Mouse (Mus musculus) forebrain, embryonic 15.5 days (tissue): ENCODE results near the gene Adam19. TPM values are rescaled to one million over a fixed set of nuclear protein-coding genes. Genes with fewer than 3 reads are reported as not detected.

Experiments used
- ATAC-seq: fragments of 200-750 bp; cut with Nextera tagmentation; replicated peaks from 2 replicates; pipeline ENCODE4 v1.8.0; 2017; ENCODE audit warnings: mild to moderate bottlenecking, moderate TSS enrichment, moderate library complexity
- H3K27ac ChIP-seq: fragments of 300-500 bp; sonication (generic); replicated peaks from 2 replicates; pipeline ENCODE4 v1.5.1; 2015; ENCODE audit warnings: mild to moderate bottlenecking, inconsistent platforms
- H3K27me3 ChIP-seq: fragments of 300-500 bp; sonication (generic); 2 replicates; pipeline ENCODE4 v1.6.1; 2015; ENCODE audit warnings: inconsistent platforms
- H3K36me3 ChIP-seq: fragments of 300-500 bp; sonication (generic); 2 replicates; pipeline ENCODE4 v1.6.1; 2015; ENCODE audit warnings: mild to moderate bottlenecking, inconsistent platforms
- H3K4me1 ChIP-seq: fragments of 300-500 bp; sonication (generic); 2 replicates; pipeline ENCODE4 v1.6.1; 2015; ENCODE audit warnings: inconsistent platforms
- H3K4me2 ChIP-seq: fragments of 300-500 bp; sonication (generic); replicated peaks from 2 replicates; pipeline ENCODE4 v1.6.1; 2015; ENCODE audit warnings: mild to moderate bottlenecking, inconsistent platforms
- H3K4me3 ChIP-seq: fragments of 300-500 bp; sonication (generic); 2 replicates; pipeline ENCODE4 v1.5.1; 2015; ENCODE audit warnings: mild to moderate bottlenecking, inconsistent platforms
- H3K9ac ChIP-seq: fragments of 300-500 bp; sonication (generic); replicated peaks from 2 replicates; pipeline ENCODE4 v1.6.1; 2015; ENCODE audit warnings: mild to moderate bottlenecking, inconsistent platforms
- H3K9me3 ChIP-seq: fragments of 300-500 bp; sonication (generic); 2 replicates; pipeline ENCODE4 v1.6.1; 2016; ENCODE audit warnings: inconsistent platforms
- WGBS: fragments of 180-500 bp; shearing (Covaris S2); methylation state at CpG from one replicate; pipeline ENCODE4 v1.1.7; 2015; ENCODE audit warnings: mixed read lengths; 5-methylcytosine and 5-hydroxymethylcytosine counted together
- polyA plus RNA-seq: library from polyadenylated mRNA; unstranded; fragments of >200 nt; fragmentation: Nextera tagmentation; extraction: Ambion mirVana; gene quantifications from 2 replicates; pipeline ENCODE4 v1.2.1, GENCODE M21; 2015

Gene Adam19
- polyA plus RNA-seq, 1 experiment from 2014 or later: 8.5 TPM

- Histone ChIP-seq H3K27me3 (no peaks in the 10 kb centered on the region), H3K27ac (no peak overlapping the region), H3K4me1 (no peaks in the 10 kb centered on the region), H3K9ac (no peak overlapping the region), H3K9me3 (no peaks in the 10 kb centered on the region), H3K4me2 (no peak overlapping the region), H3K4me3 (no peak overlapping the region), H3K36me3 (peaks cover 15% of the 10 kb centered on the region)
- WGBS: 75% methylated on average over 9 of the region's 9 CpGs
- no peak for ATAC-seq
These were observed 39.9 kb downstream of the Adam19 start for GRCm38 (mm10) chr11:46095477-46096264.

- no peaks in the 10 kb centered on the region for H3K9me3 ChIP-seq
- WGBS: 96% methylated on average over 6 of the region's 6 CpGs
- ATAC-seq: no peak
These were observed 40.5 kb downstream of the Adam19 start for GRCm38 (mm10) chr11:46096265-46096649.

GRCm38 (mm10) chr11:46097062-46097461 lies 41.3 kb downstream of the Adam19 start:
- WGBS: 87% methylated on average over 3 of the region's 3 CpGs
- H3K4me2 ChIP-seq: no peak overlapping the region
- no peak overlapping the region for H3K27ac ChIP-seq
- no peak overlapping the region for H3K9ac ChIP-seq
- no peaks in the 10 kb centered on the region for H3K4me1 ChIP-seq
- H3K9me3 ChIP-seq: no peaks in the 10 kb centered on the region
- H3K27me3 ChIP-seq: no peaks in the 10 kb centered on the region
- H3K4me3 ChIP-seq: no peak overlapping the region
- no peak for ATAC-seq
- H3K36me3 ChIP-seq: peaks cover 15% of the 10 kb centered on the region

More at GRCm38 (mm10) chr11:46096265-46096649, 40.5 kb downstream of the Adam19 start:
- Histone ChIP-seq H3K4me2 (no peak overlapping the region), H3K36me3 (peaks cover 15% of the 10 kb centered on the region), H3K4me1 (no peaks in the 10 kb centered on the region), H3K27me3 (no peaks in the 10 kb centered on the region), H3K9ac (no peak overlapping the region), H3K4me3 (no peak overlapping the region), H3K27ac (no peak overlapping the region)

GRCm38 (mm10) chr11:46102107-46102506 lies 46.3 kb downstream of the Adam19 start:
- Histone ChIP-seq H3K4me1 (0 out of 2 replicates have a peak, but pooled peaks cover 4% of the 10 kb centered on the region), H3K9ac (no peak overlapping the region), H3K4me2 (no peak overlapping the region), H3K9me3 (no peaks in the 10 kb centered on the region), H3K27me3 (no peaks in the 10 kb centered on the region), H3K36me3 (peaks cover 10% of the 10 kb centered on the region), H3K4me3 (no peak overlapping the region), H3K27ac (no peak overlapping the region)
- WGBS: 88% methylated on average over 6 of the region's 6 CpGs
- no peak for ATAC-seq

- WGBS: 100% methylated on average over 1 of the region's 1 CpGs
- no peak overlapping the region for H3K27ac ChIP-seq
- H3K4me2 ChIP-seq: no peak overlapping the region
- H3K27me3 ChIP-seq: no peaks in the 10 kb centered on the region
- H3K36me3 ChIP-seq: no peaks in the 10 kb centered on the region
- no peak for ATAC-seq
- no peak overlapping the region for H3K4me3 ChIP-seq
- H3K4me1 ChIP-seq: peaks cover 9% of the 10 kb centered on the region; the same call in 1 of the 2 replicates
- no peaks in the 10 kb centered on the region for H3K9me3 ChIP-seq
- H3K9ac ChIP-seq: no peak overlapping the region
These were observed 51.3 kb downstream of the Adam19 start for GRCm38 (mm10) chr11:46107046-46107445.

- no peak for ATAC-seq
- Histone ChIP-seq H3K4me3 (no peak overlapping the region), H3K9me3 (no peaks in the 10 kb centered on the region), H3K27ac (no peak overlapping the region), H3K4me2 (no peak overlapping the region), H3K9ac (no peak overlapping the region), H3K27me3 (no peaks in the 10 kb centered on the region), H3K4me1 (peaks cover 5% of the 10 kb centered on the region; the same call in 1 of the 2 replicates), H3K36me3 (peaks cover 4% of the 10 kb centered on the region; the same call in 1 of the 2 replicates)
- WGBS: 26% methylated on average over 5 of the region's 5 CpGs
These were observed 53.4 kb downstream of the Adam19 start for GRCm38 (mm10) chr11:46109206-46109605.

- ATAC-seq: no peak
- Histone ChIP-seq H3K9me3 (no peaks in the 10 kb centered on the region), H3K4me3 (no peak overlapping the region), H3K4me1 (peaks cover 5% of the 10 kb centered on the region; the same call in 1 of the 2 replicates), H3K36me3 (peaks cover 9% of the 10 kb centered on the region; the same call in 1 of the 2 replicates), H3K4me2 (no peak overlapping the region), H3K9ac (no peak overlapping the region), H3K27me3 (no peaks in the 10 kb centered on the region), H3K27ac (no peak overlapping the region)
- 84% methylated on average over 8 of the region's 8 CpGs for WGBS
These were observed 54.6 kb downstream of the Adam19 start for GRCm38 (mm10) chr11:46110156-46110944.

GRCm38 (mm10) chr11:46110945-46111287 lies 55.1 kb downstream of the Adam19 start:
- Histone ChIP-seq H3K9me3 (no peaks in the 10 kb centered on the region), H3K4me3 (no peak overlapping the region), H3K27me3 (no peaks in the 10 kb centered on the region), H3K4me2 (no peak overlapping the region), H3K36me3 (peaks cover 9% of the 10 kb centered on the region; the same call in 1 of the 2 replicates), H3K27ac (no peak overlapping the region), H3K9ac (no peak overlapping the region), H3K4me1 (peaks cover 5% of the 10 kb centered on the region; the same call in 1 of the 2 replicates)
- whole genome bisulfite sequencing: 89% methylated on average over 1 of the region's 1 CpGs
- ATAC-seq: no peak

- Histone ChIP-seq H3K9ac (no peak overlapping the region), H3K4me1 (peaks cover 5% of the 10 kb centered on the region; the same call in 1 of the 2 replicates), H3K4me3 (no peak overlapping the region), H3K4me2 (no peak overlapping the region), H3K9me3 (no peaks in the 10 kb centered on the region), H3K27me3 (no peaks in the 10 kb centered on the region), H3K27ac (no peak overlapping the region), H3K36me3 (peaks cover 9% of the 10 kb centered on the region; the same call in 1 of the 2 replicates)
- no peak for ATAC-seq
- WGBS: 70% methylated on average over 3 of the region's 3 CpGs
These were observed 57.4 kb downstream of the Adam19 start for GRCm38 (mm10) chr11:46113211-46113610.

- H3K9ac ChIP-seq: no peak overlapping the region
- peaks cover 9% of the 10 kb centered on the region; the same call in 1 of the 2 replicates for H3K36me3 ChIP-seq
- H3K4me1 ChIP-seq: peaks cover 3% of the 10 kb centered on the region; the same call in 1 of the 2 replicates
- H3K27ac ChIP-seq: no peak overlapping the region
- no peak for ATAC-seq
- no peak overlapping the region for H3K4me2 ChIP-seq
- 85% methylated on average over 7 of the region's 7 CpGs for WGBS
- H3K9me3 ChIP-seq: no peaks in the 10 kb centered on the region
- H3K27me3 ChIP-seq: no peaks in the 10 kb centered on the region
- H3K4me3 ChIP-seq: no peak overlapping the region
These were observed 58.4 kb downstream of the Adam19 start for GRCm38 (mm10) chr11:46114221-46114620.

- Histone ChIP-seq H3K27ac (no peak overlapping the region), H3K4me1 (no peaks in the 10 kb centered on the region), H3K4me2 (no peak overlapping the region), H3K36me3 (peaks cover 9% of the 10 kb centered on the region; the same call in 1 of the 2 replicates), H3K27me3 (no peaks in the 10 kb centered on the region), H3K9me3 (no peaks in the 10 kb centered on the region), H3K4me3 (no peak overlapping the region), H3K9ac (no peak overlapping the region)
- no peak for ATAC-seq
- 56% methylated on average over 4 of the region's 4 CpGs for WGBS
These were observed 59.2 kb downstream of the Adam19 start for GRCm38 (mm10) chr11:46115011-46115410.
